ENCODE assay signal across 9 mouse cellular contexts in genomic region chr7:81991611-81992061, GRCm38 (mm10). TPM values are rescaled to one million over a fixed set of nuclear protein-coding genes. Genes with fewer than 3 reads are reported as not detected.
DNase-seq lines count a peak whose midpoint lies in the region; ATAC-seq and TF ChIP-seq lines count a peak whose summit lies in the region.
"Had no signal": no experiment of that assay in that cellular context is flagged by ENCODE, and none has a peak within 500 bp of the region (broad histone marks: within the 10 kb centered on the region; RNA-seq: fewer than 3 reads in every experiment).

No protein-coding gene starts in this region.

- intact Hi-C loops in heart, adult 2 months (cut with DNase I): no loop called here

- H3K27me3 ChIP-seq in heart, adult 2 months (ENCODE audit: control insufficient read depth, insufficient read depth, low read length): peaks cover 12% of the 10 kb centered on the region
- H3K27me3 ChIP-seq in heart, postnatal 0 days (ENCODE audit: control insufficient read depth, insufficient read depth, low read length): peaks cover 85% of the 10 kb centered on the region

- H3K9me3 ChIP-seq in heart, postnatal 0 days (replicated peaks; ENCODE audit: control insufficient read depth, low read length): no peaks in the 10 kb centered on the region

- H3K4me3 ChIP-seq in heart, adult 2 months: peak overlapping the region; percentile 29
- peak overlapping the region; percentile 56 for H3K4me3 ChIP-seq in heart, postnatal 0 days (ENCODE audit: low read depth, low read length)

- peak overlapping the region; percentile 86 for H3K4me2 ChIP-seq in heart, postnatal 0 days (ENCODE audit: low read depth, low read length)

- no peaks in the 10 kb centered on the region for H3K79me2 ChIP-seq in heart, adult 2 months (replicated peaks; ENCODE audit: control insufficient read depth, insufficient read depth, low read length)

- H3K27ac ChIP-seq in heart, adult 2 months: no peak overlapping the region
- H3K27ac ChIP-seq in heart, postnatal 0 days (ENCODE audit: low read depth): no peak overlapping the region

- TF ChIP-seq CTCF in heart, adult 2 months (IDR thresholded peaks at IDR 0.05): no peak
- TF ChIP-seq CTCF in heart, postnatal 0 days (IDR thresholded peaks at IDR 0.05; ENCODE audit: low read depth): no peak

- ATAC-seq in heart, postnatal 0 days (ENCODE audit: insufficient read depth, low read depth): no peak
- ATAC-seq in monocyte, adult 5-6 weeks (replicated peaks; ENCODE audit: insufficient number of reproducible peaks, low FRiP score, low TSS enrichment, poor library complexity, severe bottlenecking): no peak

- no peak for TF ChIP-seq POLR2A in heart, adult 2 months (IDR thresholded peaks at IDR 0.05; ENCODE audit: insufficient read depth, low read depth, low read length)

- no peaks in the 10 kb centered on the region for H3K4me1 ChIP-seq in heart, adult 2 months (ENCODE audit: control insufficient read depth, insufficient read depth, low read length)
- no peaks in the 10 kb centered on the region for H3K4me1 ChIP-seq in heart, postnatal 0 days (ENCODE audit: control insufficient read depth, insufficient read depth)

- 1% methylated on average over 36 of the region's 36 CpGs for WGBS in heart, adult 2 months
- under 1% methylated on average over 36 of the region's 36 CpGs for WGBS in heart, postnatal 0 days

- H3K36me3 ChIP-seq in heart, adult 2 months (ENCODE audit: control insufficient read depth, insufficient read depth, low read length): no peaks in the 10 kb centered on the region
- H3K36me3 ChIP-seq in heart, postnatal 0 days (replicated peaks; ENCODE audit: control insufficient read depth, insufficient read depth, low read length): no peaks in the 10 kb centered on the region
- H3K36me3 ChIP-seq: G1E had no signal

- no peak for DNase-seq in heart, adult 2 months
- no peak for DNase-seq in heart, adult 9 months (ENCODE audit: low spot score in 2 of 2)
- DNase-seq in Muller cell, postnatal 12 days (ENCODE audit: inconsistent ontology term): peak; percentile 8
- DNase-seq in heart, postnatal 0 days (ENCODE audit: low spot score): no peak
- peak; percentile 43 for DNase-seq in mesoderm, embryonic 11.5 days (ENCODE audit: low read depth, low spot score)
- DNase-seq in yolk sac, embryonic 10.5 days (ENCODE audit: low spot score): no peak
- no peak for DNase-seq in lung, adult 18-20 months

- H3K9ac ChIP-seq in heart, adult 2 months (ENCODE audit: low read depth, low read length): no peak overlapping the region
- H3K9ac ChIP-seq in heart, postnatal 0 days (replicated peaks; ENCODE audit: low read depth, low read length): 0 out of 2 replicates have a peak overlapping the region, but pooled peaks have one; percentile 4

- no peak for TF ChIP-seq EP300 in heart, adult 2 months (IDR thresholded peaks at IDR 0.05; ENCODE audit: insufficient read depth, low read depth, low read length)
- no peak for TF ChIP-seq EP300 in heart, postnatal 0 days (IDR thresholded peaks at IDR 0.05; ENCODE audit: low read depth)

RNA-seq across cellular contexts. Expression of gene Bnc1, which starts 0.5 kb away (rescaled TPM):
- 1 to 10 TPM in 1 of 2 experiments, under 1 TPM in 1; 0.82 to 1.4 TPM for total RNA-seq in heart, adult 2 months (2021)
- 0.57 and 0.91 TPM in 2 replicates for polyA plus RNA-seq in heart, adult 2 months (2012; rRNA removed)
- 3.0 and 4.7 TPM in 2 replicates for total RNA-seq in heart, postnatal 0 days (2014; rRNA removed; ENCODE audit: low replicate concordance)
- polyA plus RNA-seq in heart, postnatal 0 days (2015; fragmentation: Nextera tagmentation; extraction: Ambion mirVana): 0.95 and 1.2 TPM in 2 replicates
- total RNA-seq in monocyte, adult 5-6 weeks (2017): not detected in 3 replicates
- polyA plus RNA-seq: G1E had no signal

RNA-seq across cellular contexts. Expression of gene Hdgfl3, which starts 57.4 kb away (rescaled TPM):
- total RNA-seq in heart, adult 2 months (2021): 1 to 10 TPM; 7.8 to 8.0 TPM
- polyA plus RNA-seq in heart, adult 2 months (2012; rRNA removed): 1.8 and 2.8 TPM in 2 replicates
- total RNA-seq in heart, postnatal 0 days (2014; rRNA removed; ENCODE audit: low replicate concordance): 10.2 and 16.1 TPM in 2 replicates
- 7.1 and 7.3 TPM in 2 replicates for polyA plus RNA-seq in heart, postnatal 0 days (2015; fragmentation: Nextera tagmentation; extraction: Ambion mirVana)
- 2.1 to 2.8 TPM (median 2.6 TPM) in 3 replicates for total RNA-seq in monocyte, adult 5-6 weeks (2017)
- polyA plus RNA-seq: G1E had no signal

Comparison
In these comparisons a context has a peak if more than half of its experiments do, and no peak if none do; other contexts are left out.
1. DNase-seq: peak in Muller cell, postnatal 12 days (single experiment) and mesoderm, embryonic 11.5 days (single experiment); none in heart, adult 2 months (0 of 2), heart, adult 9 months (0 of 2), heart, postnatal 0 days (single experiment), yolk sac, embryonic 10.5 days (single experiment) and lung, adult 18-20 months (0 of 2).